Mouse (Mus musculus): Measurements from ENCODE around the gene Coq3. TPM values are rescaled to one million over a fixed set of nuclear protein-coding genes. Genes with fewer than 3 reads are reported as not detected.

The Coq3 gene
- polyA plus RNA-seq (2014; fragmentation: Illumina TruSeq; extraction: RNeasy Lipid Tissue Mini Kit (QIAGEN cat#74804); ENCODE audit: low read depth, low replicate concordance), result 11.9 TPM

GRCm38 (mm10) chr4:21879565-21880220 is at the start of gene Coq3:
TSS of gene Coq3 (plus strand) at chr4:21879673.

GRCm38 (mm10) chr4:21847481-21848286 is 31.8 kb upstream of the Coq3 start, which contains the start of gene Pnisr:
TSS of gene Pnisr (plus strand) at chr4:21847583.

GRCm38 (mm10) chr4:21930971-21931771 is 51.7 kb downstream of the Coq3 start, which contains the start of gene Faxc:
TSS of gene Faxc (plus strand) at chr4:21931329.

Other genes starting within 250 kb of the Coq3 start
- not detected for gene Prdm13, start 193.7 kb upstream of the Coq3 start, polyA plus RNA-seq (2014; fragmentation: Illumina TruSeq; extraction: RNeasy Lipid Tissue Mini Kit (QIAGEN cat#74804); ENCODE audit: low read depth, low replicate concordance)
- gene Ccnc, start 152.0 kb upstream of the Coq3 start, polyA plus RNA-seq (2014; fragmentation: Illumina TruSeq; extraction: RNeasy Lipid Tissue Mini Kit (QIAGEN cat#74804); ENCODE audit: low read depth, low replicate concordance), result 16.3 TPM
- 6.5 TPM for gene Usp45, start 112.5 kb upstream of the Coq3 start, polyA plus RNA-seq (2014; fragmentation: Illumina TruSeq; extraction: RNeasy Lipid Tissue Mini Kit (QIAGEN cat#74804); ENCODE audit: low read depth, low replicate concordance)
- gene Tstd3, start 112.5 kb upstream of the Coq3 start, polyA plus RNA-seq (2014; fragmentation: Illumina TruSeq; extraction: RNeasy Lipid Tissue Mini Kit (QIAGEN cat#74804); ENCODE audit: low read depth, low replicate concordance), result 3.9 TPM
- gene Pnisr, start 32.1 kb upstream of the Coq3 start, polyA plus RNA-seq (2014; fragmentation: Illumina TruSeq; extraction: RNeasy Lipid Tissue Mini Kit (QIAGEN cat#74804); ENCODE audit: low read depth, low replicate concordance), result 138 TPM
- 0.92 TPM for gene Faxc, start 51.7 kb downstream of the Coq3 start, polyA plus RNA-seq (2014; fragmentation: Illumina TruSeq; extraction: RNeasy Lipid Tissue Mini Kit (QIAGEN cat#74804); ENCODE audit: low read depth, low replicate concordance)